21 mouse cellular contexts compared by ENCODE assay signal in the genomic region with DNA sequence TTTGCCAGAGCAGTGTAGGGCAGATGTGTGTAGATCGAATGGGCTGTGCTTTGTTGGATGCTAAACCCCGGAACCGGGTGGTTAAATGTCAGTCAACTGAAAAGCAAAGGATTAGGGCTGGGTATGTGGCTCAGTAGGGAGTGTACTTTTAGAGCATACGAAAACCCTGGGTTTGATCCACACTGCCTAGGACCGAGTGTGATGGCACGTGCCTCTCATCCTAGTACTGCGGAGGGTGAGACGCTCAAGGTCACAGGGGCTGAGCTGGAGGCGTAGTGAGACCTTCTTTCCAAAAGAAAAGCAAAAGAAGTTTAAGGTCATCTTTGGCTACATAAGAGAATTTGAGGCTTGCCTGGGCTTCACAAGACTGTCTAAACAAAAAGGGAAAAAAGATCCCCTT. TPM values are rescaled to one million over a fixed set of nuclear protein-coding genes. Genes with fewer than 3 reads are reported as not detected.
A peak's percentile ranks its signal among the peaks of the same experiment; 100 is the strongest.
DNase-seq lines count a peak whose midpoint lies in the region; TF ChIP-seq lines count a peak whose summit lies in the region.
"Had no signal": no experiment of that assay in that cellular context is flagged by ENCODE, and none has a peak within 500 bp of the region (broad histone marks: within the 10 kb centered on the region; RNA-seq: fewer than 3 reads in every experiment).

No protein-coding gene starts in this region.

- H3K4me2 ChIP-seq in CH12.LX (ENCODE audit: insufficient read depth, low read depth, poor library complexity, severe bottlenecking) = peak overlapping the region; percentile 61
- H3K4me2 ChIP-seq: embryonic facial prominence, embryonic 12.5 days; forebrain, embryonic 13.5 days; forebrain, embryonic 15.5 days had no signal

- no peak for TF ChIP-seq RAD21 in CH12.LX (IDR thresholded peaks at IDR 0.05; ENCODE audit: low read depth, low read length)

- H3K27me3 ChIP-seq in CH12.LX (replicated peaks) (no peaks in the 10 kb centered on the region), E14TG2a.4 (ENCODE audit: insufficient read depth, low read length) (peaks cover 11% of the 10 kb centered on the region)
- H3K27me3 ChIP-seq: embryonic facial prominence, embryonic 12.5 days; forebrain, embryonic 13.5 days; forebrain, embryonic 15.5 days; Patski had no signal

- TF ChIP-seq CTCF in CH12.LX (conservative IDR thresholded peaks at IDR 0.05 in 1 of 2, IDR thresholded peaks at IDR 0.05 in 1 of 2; ENCODE audit: low read depth in 2 of 2, low read length in 2 of 2) (no peak), E14TG2a.4 (conservative IDR thresholded peaks at IDR 0.05; ENCODE audit: low read length) (no peak)

- peak overlapping the region; percentile 74 for H3K27ac ChIP-seq in CH12.LX (ENCODE audit: insufficient read depth, low read depth)
- H3K27ac ChIP-seq: embryonic facial prominence, embryonic 10.5 days; embryonic facial prominence, embryonic 12.5 days; forebrain, embryonic 13.5 days; forebrain, embryonic 15.5 days had no signal

- in situ Hi-C loops in CH12.LX (cut with MboI; ENCODE audit: low pct_ligation_motif_present, low pct_unique_long_range_greater_than_20kb, low sequenced_read_pairs) = no loop called here

- TF ChIP-seq EP300 in CH12.LX (IDR thresholded peaks at IDR 0.05; ENCODE audit: low read length) = no peak

- peak overlapping the region in 1 of 3 experiments; percentile 22 for H3K4me3 ChIP-seq in CH12.LX (replicated peaks in 1 of 3; ENCODE audit: low read depth in 2 of 3, low read length in 2 of 3, poor library complexity in 1 of 3)
- peak overlapping the region; percentile 37; the same call in 1 of the 2 replicates for H3K4me3 ChIP-seq in E14TG2a.4 (replicated peaks; ENCODE audit: low read length)
- H3K4me3 ChIP-seq: embryonic facial prominence, embryonic 10.5 days; embryonic facial prominence, embryonic 12.5 days; forebrain, embryonic 13.5 days; forebrain, embryonic 15.5 days had no signal

- H3K36me3 ChIP-seq in CH12.LX (replicated peaks in 1 of 2; ENCODE audit: control insufficient read depth in 1 of 2, insufficient read depth in 1 of 2, low read length in 1 of 2) (peaks cover 0 to 3% of the 10 kb centered on the region in 2 experiments), E14TG2a.4 (ENCODE audit: insufficient read depth, low read length) (no peaks in the 10 kb centered on the region)
- H3K36me3 ChIP-seq: embryonic facial prominence, embryonic 10.5 days; embryonic facial prominence, embryonic 12.5 days; forebrain, embryonic 15.5 days; G1E had no signal

- no peaks in the 10 kb centered on the region for H3K9me3 ChIP-seq in CH12.LX (replicated peaks; ENCODE audit: low read length)
- H3K9me3 ChIP-seq in E14TG2a.4 (ENCODE audit: low read length) = no peaks in the 10 kb centered on the region
- H3K9me3 ChIP-seq: embryonic facial prominence, embryonic 10.5 days; embryonic facial prominence, embryonic 12.5 days; forebrain, embryonic 13.5 days; forebrain, embryonic 15.5 days; G1E had no signal

- intact Hi-C loops in heart, postnatal 25 days (cut with DNase I) = no loop called here

- TF ChIP-seq POLR2A in CH12.LX (IDR thresholded peaks at IDR 0.05; ENCODE audit: low read depth, low read length) = no peak

- DNase-seq in CH12.LX (ENCODE audit: extremely low read depth) (no peak), R1 (ENCODE audit: low read depth, low spot score) (peak; percentile 64)
- DNase-seq in induced T-regulatory cell, adult 2 months (ENCODE audit: low read depth) = peak; percentile 14
- no peak for DNase-seq in frontal cortex, postnatal 10 days (ENCODE audit: low spot score in 2 of 2)
- no peak for DNase-seq in heart, postnatal 25 days (ENCODE audit: low spot score)
- no peak for DNase-seq in spleen, postnatal 10 days (ENCODE audit: low spot score in 2 of 2)
- DNase-seq in kidney, adult 9 months = no peak
- DNase-seq: adrenal gland, adult 8-10 months; cerebellum, adult 11-12 months; cerebellum, adult 2 months; cerebellum, adult 9-10 months; cerebellum, postnatal 10 days; cerebellum, postnatal 25 days; forebrain, postnatal 0 days had no signal

- H3K4me1 ChIP-seq in CH12.LX (ENCODE audit: control insufficient read depth in 1 of 2, insufficient read depth in 2 of 2) = peaks cover 25 to 53% of the 10 kb centered on the region in 2 experiments
- H3K4me1 ChIP-seq in E14TG2a.4 (replicated peaks; ENCODE audit: low read depth, low read length) = peaks cover 50% of the 10 kb centered on the region

- dilution Hi-C loops in CH12.LX (cut with MboI; ENCODE audit: extremely low pct_ligation_motif_present, extremely low pct_unique_long_range_greater_than_20kb, low sequenced_read_pairs) = no loop called here

- H3K79me2 ChIP-seq in CH12.LX (replicated peaks; ENCODE audit: control insufficient read depth, extremely low read depth, insufficient read depth, poor library complexity, severe bottlenecking) = peaks cover 4% of the 10 kb centered on the region; the same call in 1 of the 2 replicates

- peak overlapping the region; percentile 52 for H3K9ac ChIP-seq in CH12.LX (ENCODE audit: insufficient read depth, low read depth)
- H3K9ac ChIP-seq: embryonic facial prominence, embryonic 12.5 days; forebrain, embryonic 13.5 days; forebrain, embryonic 15.5 days; forebrain, postnatal 0 days had no signal

TF ChIP-seq in CH12.LX, 34 proteins besides CTCF, POLR2A, EP300 and RAD21:
- peak; percentile 73; the same call in 1 of the 2 replicates for TF ChIP-seq MAX (IDR thresholded peaks at IDR 0.05; ENCODE audit: low read length)
- TF ChIP-seq BHLHE40 (IDR thresholded peaks at IDR 0.05; ENCODE audit: low read depth, low read length) = peak; percentile 83
- no peak for TF ChIP-seq MAFK (IDR thresholded peaks at IDR 0.05; ENCODE audit: insufficient replicate concordance, low read length)
- 0 out of 2 replicates have a peak, but pooled peaks have one; percentile 53 for TF ChIP-seq MYC (IDR thresholded peaks at IDR 0.05; ENCODE audit: low read depth, low read length)
- peak; percentile 3; the same call in 1 of the 2 replicates for TF ChIP-seq UBTF (IDR thresholded peaks at IDR 0.05; ENCODE audit: low read depth, low read length)
- TF ChIP-seq SIN3A (IDR thresholded peaks at IDR 0.05; ENCODE audit: low read length) = peak; percentile 43; the same call in 1 of the 2 replicates
- no peak for TF ChIP-seq ZKSCAN1 (IDR thresholded peaks at IDR 0.05; ENCODE audit: borderline replicate concordance, low read depth, low read length)
- TF ChIP-seq CHD1 (IDR thresholded peaks at IDR 0.05; ENCODE audit: low read depth, low read length) = peak; percentile 89; the same call in 1 of the 2 replicates
- TF ChIP-seq E2F4 (IDR thresholded peaks at IDR 0.05; ENCODE audit: insufficient replicate concordance, low read depth, low read length) = no peak

RNA-seq across cellular contexts. Expression of gene Zfp281, which starts 34.6 kb away (rescaled TPM):
- total RNA-seq in CH12.LX (2012; rRNA removed) = 20.7 and 23.0 TPM in 2 replicates
- total RNA-seq in CH12.LX (2014; rRNA removed) = 39.5 and 40.4 TPM in 2 replicates
- polyA plus RNA-seq in CH12.LX (2012; ENCODE audit: insufficient read length, low read depth) = 15.4 and 17.2 TPM in 2 replicates
- 10 to 100 TPM; 10.1 to 12.0 TPM for total RNA-seq in heart, postnatal 25 days (2021)

Comparison
In these comparisons a context has a peak if more than half of its experiments do, and no peak if none do; other contexts are left out.
1. DNase-seq: peak in R1 (single experiment) and induced T-regulatory cell, adult 2 months (single experiment); none in CH12.LX (single experiment), frontal cortex, postnatal 10 days (0 of 2), heart, postnatal 25 days (single experiment), spleen, postnatal 10 days (0 of 2) and kidney, adult 9 months (single experiment).